Mouse (Mus musculus) G1E (cell line): Measurements from ENCODE around the gene 1700067K01Rik. TPM values are rescaled to one million over a fixed set of nuclear protein-coding genes. Genes with fewer than 3 reads are reported as not detected.

ENCODE experiments used
- ATAC-seq: 2 replicates; pipeline ENCODE4 v1.8.0; 2016; ENCODE audit warnings: mild to moderate bottlenecking; ENCODE audit not compliant: insufficient number of reproducible peaks, poor library complexity, low FRiP score, severe bottlenecking; ENCODE audit errors: extremely low read depth
- DNase-seq: peaks from one replicate; pipeline ENCODE4 v3.0.0; 2012; ENCODE audit warnings: low spot score
- H3K27me3 ChIP-seq: 2 replicates; pipeline ENCODE4 v1.6.1; 2012; ENCODE audit warnings: mild to moderate bottlenecking, low read length, inconsistent platforms; ENCODE audit not compliant: insufficient read depth
- H3K36me3 ChIP-seq: replicated peaks from 2 replicates; pipeline ENCODE3; 2012; ENCODE audit warnings: mild to moderate bottlenecking, inconsistent platforms
- H3K4me1 ChIP-seq: 2 replicates; pipeline ENCODE4 v1.6.1; 2012; ENCODE audit warnings: low read depth, low read length, inconsistent platforms, mixed read lengths; ENCODE audit not compliant: insufficient read depth
- H3K4me3 ChIP-seq: 2 replicates; pipeline ENCODE4 v1.5.1; 2012; ENCODE audit warnings: low read depth, mild to moderate bottlenecking, inconsistent platforms, low read length, moderate library complexity, mixed read lengths
- H3K9me3 ChIP-seq: replicated peaks from 2 replicates; pipeline ENCODE4 v1.6.1; 2012; ENCODE audit warnings: inconsistent platforms
- CTCF ChIP-seq: IDR thresholded peaks from 2 replicates; pipeline ENCODE4 v1.5.1; 2012; ENCODE audit warnings: low read depth, low read length, inconsistent platforms, mixed read lengths
- GATA1 ChIP-seq: IDR thresholded peaks from 2 replicates; pipeline ENCODE4 v1.6.1; 2012; ENCODE audit warnings: borderline replicate concordance, low read length, inconsistent platforms, mixed read lengths
- GATA2 ChIP-seq: IDR thresholded peaks from 2 replicates; pipeline ENCODE4 v1.6.1; 2012; ENCODE audit warnings: low read depth, low read length, inconsistent platforms, borderline replicate concordance
- POLR2AphosphoS5 ChIP-seq: IDR thresholded peaks from 2 replicates; pipeline ENCODE4 v1.6.1; 2012; ENCODE audit warnings: low read depth, low read length, inconsistent platforms; ENCODE audit not compliant: insufficient replicate concordance
- TAL1 ChIP-seq: conservative IDR thresholded peaks from 2 replicates; pipeline ENCODE4 v1.6.1; 2012; ENCODE audit warnings: low read depth, low read length, inconsistent platforms, mixed read lengths
- polyA plus RNA-seq: library from polyadenylated mRNA; stranded (reverse); fragments of >175 nt; gene quantifications from 2 replicates; pipeline ENCODE4 v1.2.3, GENCODE M21; 2012
- total RNA-seq, 2 experiments: library from RNA; stranded (forward) in 1 of 2; stranded (reverse) in 1 of 2; fragments of 200-1000 nt in 1 of 2; fragments of >200 nt in 1 of 2; fragmentation: Nextera tagmentation in 1 of 2; gene quantifications; 2 replicates each; pipeline ENCODE4 v1.2.3; 2014 to 2017

The 1700067K01Rik gene
- total and polyA plus RNA-seq, 3 experiments: 0.82 to 0.92 TPM; not detected in 1

GRCm38 (mm10) chr8:84042066-84042947 lies 41.0 kb downstream of the 1700067K01Rik start, which contains the start of gene Il27ra:
Il27ra (minus strand) TSS chr8:84042589.
- Histone ChIP-seq H3K4me3 (no peak within 1 kb of the TSS), H3K9me3 (0 out of 2 replicates have a peak, but pooled peaks cover 2% of the 10 kb centered on the region), H3K36me3 (no peaks in the 10 kb centered on the region), H3K27me3 (peaks cover 37% of the 10 kb centered on the region), H3K4me1 (no peaks in the 10 kb centered on the region; the same call in 1 of the 2 replicates)
- DNase-seq (no peak), ATAC-seq (no peak)
- TF ChIP-seq GATA1 (no peak), GATA2 (no peak), POLR2AphosphoS5 (no peak), CTCF (no peak), TAL1 (no peak)

DNA sequence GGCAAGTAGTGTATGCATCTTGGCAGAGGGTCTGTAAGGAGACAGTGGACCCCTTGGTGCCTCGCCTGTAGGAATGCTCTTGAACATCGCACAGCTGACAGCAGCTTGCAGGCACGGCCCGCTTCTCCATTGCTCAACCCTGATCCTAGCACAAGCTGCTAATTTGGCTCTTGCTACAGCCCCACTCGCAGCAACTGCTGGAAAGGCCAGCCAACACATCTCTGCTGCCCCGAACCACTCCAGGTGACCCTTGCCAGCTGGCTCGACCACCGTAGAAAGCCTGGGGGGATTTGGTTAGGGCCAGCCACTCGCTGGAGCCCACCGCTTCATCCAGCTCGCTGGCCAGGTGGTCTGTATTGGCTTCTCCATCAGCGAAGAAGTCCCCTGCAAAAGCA lies 41.6 kb downstream of the 1700067K01Rik start:
- Histone ChIP-seq H3K9me3 (0 out of 2 replicates have a peak, but pooled peaks cover 2% of the 10 kb centered on the region), H3K4me1 (no peaks in the 10 kb centered on the region; the same call in 1 of the 2 replicates), H3K4me3 (no peak overlapping the region), H3K36me3 (no peaks in the 10 kb centered on the region), H3K27me3 (peaks cover 37% of the 10 kb centered on the region)
- DNase-seq (no peak), ATAC-seq (no peak)
- TF ChIP-seq GATA1 (no peak), TAL1 (no peak), POLR2AphosphoS5 (no peak), CTCF (no peak), GATA2 (no peak)

- H3K27me3 ChIP-seq: peaks cover 41% of the 10 kb centered on the region
- no peaks in the 10 kb centered on the region for H3K36me3 ChIP-seq
- no peaks in the 10 kb centered on the region; the same call in 1 of the 2 replicates for H3K4me1 ChIP-seq
- 0 out of 2 replicates have a peak, but pooled peaks cover 2% of the 10 kb centered on the region for H3K9me3 ChIP-seq
- H3K4me3 ChIP-seq: no peak overlapping the region
- ATAC-seq (no peak), DNase-seq (no peak)
- TF ChIP-seq POLR2AphosphoS5: no peak
- no peak for TF ChIP-seq TAL1
- no peak for TF ChIP-seq GATA2
- no peak for TF ChIP-seq GATA1
- TF ChIP-seq CTCF: no peak
Observed at GRCm38 (mm10) chr8:84044103-84044502, 42.8 kb downstream of the 1700067K01Rik start.

GRCm38 (mm10) chr8:84044900-84045299 lies 43.6 kb downstream of the 1700067K01Rik start, which contains the start of gene Rln3:
Rln3 (minus strand) TSS chr8:84045000.
- no peak for ATAC-seq
- peaks cover 41% of the 10 kb centered on the region for H3K27me3 ChIP-seq

GRCm38 (mm10) chr8:84046505-84046904 lies 45.2 kb downstream of the 1700067K01Rik start:
- DNase-seq (no peak), ATAC-seq (no peak)
- Histone ChIP-seq H3K9me3 (0 out of 2 replicates have a peak, but pooled peaks cover 2% of the 10 kb centered on the region), H3K4me1 (no peaks in the 10 kb centered on the region; the same call in 1 of the 2 replicates), H3K27me3 (peaks cover 34% of the 10 kb centered on the region), H3K36me3 (no peaks in the 10 kb centered on the region), H3K4me3 (no peak overlapping the region)
- TF ChIP-seq CTCF: no peak
- TF ChIP-seq POLR2AphosphoS5: no peak
- TF ChIP-seq GATA1: no peak
- TF ChIP-seq TAL1: no peak
- no peak for TF ChIP-seq GATA2

More at GRCm38 (mm10) chr8:84044900-84045299, 43.6 kb downstream of the 1700067K01Rik start, which contains the start of gene Rln3:
- no peak for DNase-seq
- Histone ChIP-seq H3K9me3 (0 out of 2 replicates have a peak, but pooled peaks cover 2% of the 10 kb centered on the region), H3K4me3 (no peak within 1 kb of the TSS), H3K36me3 (no peaks in the 10 kb centered on the region), H3K4me1 (no peaks in the 10 kb centered on the region; the same call in 1 of the 2 replicates)
- no peak for TF ChIP-seq TAL1
- TF ChIP-seq CTCF: no peak
- TF ChIP-seq GATA2: no peak
- no peak for TF ChIP-seq GATA1
- TF ChIP-seq POLR2AphosphoS5: no peak

DNA sequence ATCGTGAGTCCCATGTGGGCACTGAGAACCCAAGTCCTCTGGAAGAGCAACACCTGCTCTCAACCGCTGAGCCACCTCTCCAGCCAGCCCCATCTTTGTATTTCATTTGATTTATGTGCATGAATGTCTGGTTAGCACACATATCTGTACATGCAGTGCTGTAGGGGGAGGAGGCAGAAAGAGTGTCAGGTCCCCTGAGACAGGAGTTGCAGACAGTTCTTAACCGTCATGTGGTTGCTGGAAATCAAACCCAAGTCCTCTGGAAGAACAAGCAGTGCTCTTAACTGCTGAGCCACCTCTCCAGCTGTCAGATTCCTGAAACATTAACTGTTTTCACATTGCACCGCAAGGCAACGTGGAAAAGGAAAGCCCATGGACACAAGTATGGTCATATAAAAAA lies 46.9 kb downstream of the 1700067K01Rik start:
- Histone ChIP-seq H3K9me3 (0 out of 2 replicates have a peak, but pooled peaks cover 2% of the 10 kb centered on the region), H3K27me3 (peaks cover 20% of the 10 kb centered on the region), H3K4me3 (no peak overlapping the region), H3K36me3 (no peaks in the 10 kb centered on the region), H3K4me1 (0 out of 2 replicates have a peak, but pooled peaks cover 2% of the 10 kb centered on the region)
- ATAC-seq: no peak
- DNase-seq: no peak
- TF ChIP-seq POLR2AphosphoS5: no peak
- TF ChIP-seq GATA1: no peak
- no peak for TF ChIP-seq GATA2
- no peak for TF ChIP-seq CTCF
- TF ChIP-seq TAL1: no peak
